Mouse (Mus musculus) liver, embryonic 12.5 days (tissue): Measurements from ENCODE around the gene Qpct. TPM values are rescaled to one million over a fixed set of nuclear protein-coding genes. Genes with fewer than 3 reads are reported as not detected.

Experiments used
- ATAC-seq: fragments of 200-750 bp; cut with Nextera tagmentation; 2 replicates; pipeline ENCODE4 v1.8.0; 2017; ENCODE audit warnings: moderate number of reproducible peaks, mild to moderate bottlenecking, moderate library complexity
- H3K27ac ChIP-seq: fragments of 300-500 bp; sonication (generic); 2 replicates; pipeline ENCODE4 v1.5.1; 2016; ENCODE audit warnings: mild to moderate bottlenecking
- H3K27me3 ChIP-seq: fragments of 300-500 bp; sonication (generic); replicated peaks from 2 replicates; pipeline ENCODE4 v1.6.1; 2016; ENCODE audit warnings: mild to moderate bottlenecking, moderate library complexity
- H3K36me3 ChIP-seq: fragments of 300-500 bp; sonication (generic); 2 replicates; pipeline ENCODE4 v1.6.1; 2016; ENCODE audit warnings: mild to moderate bottlenecking, moderate library complexity
- H3K4me1 ChIP-seq: fragments of 300-500 bp; sonication (generic); 2 replicates; pipeline ENCODE4 v1.6.1; 2016
- H3K4me2 ChIP-seq: fragments of 300-500 bp; sonication (generic); 2 replicates; pipeline ENCODE4 v1.6.1; 2016; ENCODE audit warnings: mild to moderate bottlenecking, moderate library complexity
- H3K4me3 ChIP-seq: fragments of 300-500 bp; sonication (generic); 2 replicates; pipeline ENCODE4 v1.5.1; 2016; ENCODE audit warnings: mild to moderate bottlenecking, moderate library complexity
- H3K9ac ChIP-seq: fragments of 300-500 bp; sonication (generic); 2 replicates; pipeline ENCODE4 v1.6.1; 2016; ENCODE audit warnings: mild to moderate bottlenecking, moderate library complexity
- H3K9me3 ChIP-seq: fragments of 300-500 bp; sonication (generic); replicated peaks from 2 replicates; pipeline ENCODE4 v1.6.1; 2016; ENCODE audit warnings: mild to moderate bottlenecking, moderate library complexity
- WGBS: fragments of 180-500 bp; shearing (Covaris S2); methylation state at CpG from one replicate; pipeline ENCODE4 v1.1.7; 2016; ENCODE audit not compliant: insufficient replicate concordance; 5-methylcytosine and 5-hydroxymethylcytosine counted together
- polyA plus RNA-seq: library from polyadenylated mRNA; unstranded; fragments of >200 nt; fragmentation: Nextera tagmentation; extraction: Ambion mirVana; gene quantifications from 2 replicates; pipeline ENCODE4 v1.2.1, GENCODE M21; 2016

The Qpct gene
- polyA plus RNA-seq, 1 experiment from 2014 or later = 11.7 TPM

GRCm38 (mm10) chr17:79032782-79033181, 18.9 kb upstream of the Qpct start:
- 69% methylated on average over 4 of the region's 4 CpGs for WGBS
- ATAC-seq = peak; percentile 40; the same call in 1 of the 2 replicates
- H3K4me2 ChIP-seq = no peak overlapping the region
- no peak overlapping the region for H3K9ac ChIP-seq
- no peaks in the 10 kb centered on the region for H3K9me3 ChIP-seq
- no peaks in the 10 kb centered on the region for H3K27me3 ChIP-seq
- H3K27ac ChIP-seq = no peak overlapping the region
- H3K4me3 ChIP-seq = no peak overlapping the region
- H3K4me1 ChIP-seq = no peaks in the 10 kb centered on the region
- no peaks in the 10 kb centered on the region for H3K36me3 ChIP-seq

DNA sequence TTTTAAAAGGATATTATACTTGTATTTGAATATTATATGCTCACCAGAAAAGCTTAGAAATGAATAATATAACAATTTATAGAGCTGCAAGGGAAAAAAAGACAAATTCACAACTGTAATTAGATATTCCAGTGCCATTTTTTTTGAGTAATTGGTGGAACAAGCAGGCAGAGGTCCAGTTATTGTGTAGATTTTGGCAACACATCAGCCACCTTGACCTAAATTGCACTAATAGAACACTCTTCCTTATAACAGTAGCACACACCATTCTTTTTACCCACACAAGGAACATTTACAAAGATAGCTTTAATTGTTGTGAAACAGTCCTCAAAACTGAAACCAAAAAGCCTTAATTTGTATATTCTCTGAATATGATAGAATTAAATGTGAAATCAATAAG, 12.0 kb upstream of the Qpct start:
- H3K9ac ChIP-seq = no peak overlapping the region
- no peaks in the 10 kb centered on the region for H3K36me3 ChIP-seq
- no peak overlapping the region for H3K4me3 ChIP-seq
- H3K27me3 ChIP-seq = no peaks in the 10 kb centered on the region
- H3K4me1 ChIP-seq = no peaks in the 10 kb centered on the region
- H3K27ac ChIP-seq = no peak overlapping the region
- no peak for ATAC-seq
- H3K4me2 ChIP-seq = no peak overlapping the region
- no peaks in the 10 kb centered on the region for H3K9me3 ChIP-seq

GRCm38 (mm10) chr17:79043705-79044104, 8.0 kb upstream of the Qpct start:
- no peaks in the 10 kb centered on the region for H3K36me3 ChIP-seq
- no peaks in the 10 kb centered on the region for H3K27me3 ChIP-seq
- H3K4me2 ChIP-seq = no peak overlapping the region
- no peak for ATAC-seq
- 85% methylated on average over 2 of the region's 2 CpGs for WGBS
- no peak overlapping the region for H3K9ac ChIP-seq
- H3K27ac ChIP-seq = no peak overlapping the region
- H3K4me3 ChIP-seq = no peak overlapping the region
- H3K4me1 ChIP-seq = no peaks in the 10 kb centered on the region
- H3K9me3 ChIP-seq = no peaks in the 10 kb centered on the region

DNA sequence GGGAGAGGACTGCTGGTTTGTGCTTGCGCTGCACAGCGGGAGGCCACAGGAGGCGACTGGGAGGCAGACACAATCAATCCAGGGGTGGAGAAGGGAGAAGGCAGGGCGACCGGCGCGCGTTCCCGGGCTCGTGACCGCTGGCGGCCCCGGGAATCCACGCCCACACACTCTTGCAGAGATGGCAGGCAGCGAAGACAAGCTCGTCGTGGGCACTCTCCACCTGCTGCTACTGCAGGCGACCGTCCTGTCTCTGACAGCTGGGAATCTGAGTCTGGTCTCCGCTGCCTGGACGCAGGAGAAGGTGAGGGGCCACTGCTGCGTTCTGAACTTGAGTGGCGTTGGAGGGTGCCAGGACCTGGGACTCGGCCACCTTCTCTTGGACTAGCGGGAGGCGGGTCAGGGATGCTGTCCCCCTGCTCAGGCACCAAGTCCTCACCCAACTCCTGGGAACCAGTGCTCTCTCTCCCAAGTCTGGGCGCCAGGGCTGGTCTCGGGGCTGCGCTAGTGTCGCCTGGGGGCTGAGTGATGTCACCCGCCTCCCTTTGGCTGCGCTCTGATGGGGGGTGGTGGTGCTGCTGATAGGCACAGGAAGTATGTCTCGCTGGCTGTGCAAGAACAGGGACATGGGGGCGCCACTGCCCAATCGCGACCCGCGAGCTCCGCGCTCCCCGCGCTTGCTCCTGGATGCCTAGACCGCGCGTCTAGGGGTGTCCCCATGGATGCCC, 544 bp downstream of the Qpct start:
- WGBS = 1% methylated on average over 45 of the region's 45 CpGs

DNA sequence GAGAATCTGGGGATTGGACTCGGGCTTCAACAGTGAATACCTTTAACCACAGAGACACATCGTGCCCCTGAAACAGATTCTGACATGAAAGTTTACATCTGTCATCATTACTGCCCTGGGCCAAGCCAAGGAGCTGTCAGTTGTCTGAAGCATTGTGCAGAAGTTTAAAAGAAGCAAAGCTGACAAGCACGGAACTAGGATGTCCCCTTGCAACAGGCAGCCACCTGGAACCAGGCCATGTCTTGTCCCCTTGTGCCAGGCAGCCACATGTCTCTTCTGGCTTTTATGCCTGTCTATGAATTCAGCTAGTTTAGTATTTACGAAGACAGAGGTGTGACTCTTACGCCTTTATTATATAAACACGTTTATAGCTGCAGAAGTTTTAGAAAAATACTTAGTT, 6.6 kb downstream of the Qpct start:
- no peaks in the 10 kb centered on the region for H3K4me1 ChIP-seq
- H3K27ac ChIP-seq = no peak overlapping the region
- H3K36me3 ChIP-seq = no peaks in the 10 kb centered on the region
- peaks cover 6% of the 10 kb centered on the region for H3K27me3 ChIP-seq
- no peak overlapping the region for H3K4me2 ChIP-seq
- H3K9me3 ChIP-seq = no peaks in the 10 kb centered on the region
- no peak overlapping the region for H3K9ac ChIP-seq
- H3K4me3 ChIP-seq = no peak overlapping the region
- no peak for ATAC-seq
- WGBS = 57% methylated on average over 6 of the region's 6 CpGs

More for the DNA sequence above, 544 bp downstream of the Qpct start:
- no peak overlapping the region for H3K27ac ChIP-seq
- H3K27me3 ChIP-seq = peaks cover 26% of the 10 kb centered on the region
- H3K4me1 ChIP-seq = 0 out of 2 replicates have a peak, but pooled peaks cover 5% of the 10 kb centered on the region
- H3K36me3 ChIP-seq = no peaks in the 10 kb centered on the region
- H3K9ac ChIP-seq = peak overlapping the region; percentile 44
- peak; percentile 67 for ATAC-seq
- H3K9me3 ChIP-seq = no peaks in the 10 kb centered on the region
- H3K4me2 ChIP-seq = peak overlapping the region; percentile 71
- peak overlapping the region; percentile 52 for H3K4me3 ChIP-seq

DNA sequence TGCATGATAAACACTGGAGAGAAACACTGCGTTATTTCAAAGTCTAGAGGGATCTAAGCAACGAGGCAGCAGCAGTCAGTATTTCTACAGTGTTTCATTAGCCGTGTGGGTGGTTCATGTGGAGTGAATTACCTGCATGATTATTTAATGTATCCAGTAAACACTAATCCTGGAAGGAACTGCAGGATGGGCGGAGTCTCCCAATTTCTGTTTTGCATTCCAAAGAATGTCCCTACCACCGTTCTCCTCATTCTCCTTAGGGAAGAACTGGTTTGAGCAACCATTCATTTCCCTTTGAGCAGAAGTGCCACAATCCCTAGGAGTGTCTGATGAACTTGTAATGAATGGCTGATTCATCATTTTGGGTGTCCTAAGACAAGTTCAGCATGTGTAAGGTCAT, 8.5 kb downstream of the Qpct start:
- Histone ChIP-seq H3K4me3 (no peak overlapping the region), H3K9ac (no peak overlapping the region), H3K9me3 (no peaks in the 10 kb centered on the region), H3K27me3 (no peaks in the 10 kb centered on the region), H3K27ac (no peak overlapping the region), H3K4me1 (no peaks in the 10 kb centered on the region), H3K36me3 (no peaks in the 10 kb centered on the region), H3K4me2 (no peak overlapping the region)
- ATAC-seq = no peak
- 68% methylated on average over 5 of the region's 5 CpGs for WGBS

- no peak overlapping the region for H3K9ac ChIP-seq
- no peaks in the 10 kb centered on the region for H3K27me3 ChIP-seq
- no peak overlapping the region for H3K27ac ChIP-seq
- no peaks in the 10 kb centered on the region for H3K4me1 ChIP-seq
- H3K4me3 ChIP-seq = no peak overlapping the region
- 47% methylated on average over 1 of the region's 1 CpGs for WGBS
- no peak for ATAC-seq
- H3K9me3 ChIP-seq = no peaks in the 10 kb centered on the region
- H3K4me2 ChIP-seq = no peak overlapping the region
- H3K36me3 ChIP-seq = no peaks in the 10 kb centered on the region
Observed at GRCm38 (mm10) chr17:79064250-79064649, 12.5 kb downstream of the Qpct start.

- Histone ChIP-seq H3K27ac (no peak overlapping the region), H3K4me3 (no peak overlapping the region), H3K36me3 (no peaks in the 10 kb centered on the region), H3K4me1 (no peaks in the 10 kb centered on the region), H3K9ac (no peak overlapping the region), H3K27me3 (no peaks in the 10 kb centered on the region), H3K4me2 (no peak overlapping the region), H3K9me3 (no peaks in the 10 kb centered on the region)
- WGBS = 67% methylated on average over 7 of the region's 7 CpGs
- no peak for ATAC-seq
Observed at GRCm38 (mm10) chr17:79068581-79068980, 16.9 kb downstream of the Qpct start.

DNA sequence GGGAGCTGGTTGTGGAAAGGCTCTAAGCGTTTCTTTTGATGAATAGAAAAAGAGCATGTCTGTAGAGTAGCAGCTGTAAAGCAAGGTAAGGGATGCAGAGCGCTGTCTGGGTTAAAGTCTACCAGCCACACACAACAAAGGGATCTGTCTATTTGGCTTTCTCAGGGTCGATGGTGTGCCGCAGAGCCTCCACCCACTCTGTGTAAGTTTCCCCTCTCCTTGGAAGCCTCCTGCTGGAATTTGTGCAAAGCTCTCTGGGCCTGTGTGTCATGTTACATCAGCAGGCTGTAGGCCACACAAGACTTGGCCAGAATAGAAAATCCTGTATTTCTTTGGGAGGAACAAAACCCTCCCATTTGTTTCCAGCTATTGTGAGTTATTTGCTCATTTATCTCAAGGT, 17.3 kb downstream of the Qpct start:
- no peak overlapping the region for H3K27ac ChIP-seq

GRCm38 (mm10) chr17:79069766-79070480, 18.2 kb downstream of the Qpct start:
- Histone ChIP-seq H3K27ac (peak overlapping the region; percentile 32; the same call in 1 of the 2 replicates), H3K36me3 (no peaks in the 10 kb centered on the region), H3K4me2 (no peak overlapping the region), H3K27me3 (no peaks in the 10 kb centered on the region), H3K9me3 (no peaks in the 10 kb centered on the region), H3K9ac (no peak overlapping the region), H3K4me3 (no peak overlapping the region), H3K4me1 (no peaks in the 10 kb centered on the region)
- 71% methylated on average over 14 of the region's 14 CpGs for WGBS
- no peak for ATAC-seq

More for the DNA sequence above, 17.3 kb downstream of the Qpct start:
- no peak overlapping the region for H3K4me2 ChIP-seq
- H3K4me1 ChIP-seq = no peaks in the 10 kb centered on the region
- WGBS = 65% methylated on average over 4 of the region's 4 CpGs
- H3K9ac ChIP-seq = no peak overlapping the region
- no peak overlapping the region for H3K4me3 ChIP-seq
- no peaks in the 10 kb centered on the region for H3K36me3 ChIP-seq
- no peaks in the 10 kb centered on the region for H3K9me3 ChIP-seq
- ATAC-seq = peak; percentile 66
- no peaks in the 10 kb centered on the region for H3K27me3 ChIP-seq

DNA sequence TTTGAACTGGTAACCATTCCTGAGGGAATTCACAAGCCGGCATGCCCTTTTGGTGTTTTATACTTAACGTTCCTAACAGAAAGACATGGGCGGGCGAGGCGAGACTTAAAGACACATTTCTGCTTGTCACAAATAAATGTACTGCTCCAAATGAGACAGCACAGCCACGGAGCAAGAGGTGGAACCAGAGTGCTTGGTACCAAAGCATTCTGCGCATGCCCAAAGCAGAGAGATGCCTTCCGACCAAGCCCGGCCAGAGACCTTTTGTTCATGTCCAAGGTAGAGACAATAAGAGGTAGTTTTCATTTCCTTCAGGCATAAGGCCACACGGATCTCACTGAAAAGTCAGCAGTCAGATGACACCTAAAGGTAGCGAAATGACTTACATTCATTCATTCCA, 20.2 kb downstream of the Qpct start:
- WGBS = 79% methylated on average over 11 of the region's 11 CpGs
- Histone ChIP-seq H3K9me3 (no peaks in the 10 kb centered on the region), H3K4me2 (no peak overlapping the region), H3K4me3 (no peak overlapping the region), H3K9ac (no peak overlapping the region), H3K27ac (no peak overlapping the region), H3K36me3 (no peaks in the 10 kb centered on the region), H3K27me3 (no peaks in the 10 kb centered on the region), H3K4me1 (no peaks in the 10 kb centered on the region)
- no peak for ATAC-seq

DNA sequence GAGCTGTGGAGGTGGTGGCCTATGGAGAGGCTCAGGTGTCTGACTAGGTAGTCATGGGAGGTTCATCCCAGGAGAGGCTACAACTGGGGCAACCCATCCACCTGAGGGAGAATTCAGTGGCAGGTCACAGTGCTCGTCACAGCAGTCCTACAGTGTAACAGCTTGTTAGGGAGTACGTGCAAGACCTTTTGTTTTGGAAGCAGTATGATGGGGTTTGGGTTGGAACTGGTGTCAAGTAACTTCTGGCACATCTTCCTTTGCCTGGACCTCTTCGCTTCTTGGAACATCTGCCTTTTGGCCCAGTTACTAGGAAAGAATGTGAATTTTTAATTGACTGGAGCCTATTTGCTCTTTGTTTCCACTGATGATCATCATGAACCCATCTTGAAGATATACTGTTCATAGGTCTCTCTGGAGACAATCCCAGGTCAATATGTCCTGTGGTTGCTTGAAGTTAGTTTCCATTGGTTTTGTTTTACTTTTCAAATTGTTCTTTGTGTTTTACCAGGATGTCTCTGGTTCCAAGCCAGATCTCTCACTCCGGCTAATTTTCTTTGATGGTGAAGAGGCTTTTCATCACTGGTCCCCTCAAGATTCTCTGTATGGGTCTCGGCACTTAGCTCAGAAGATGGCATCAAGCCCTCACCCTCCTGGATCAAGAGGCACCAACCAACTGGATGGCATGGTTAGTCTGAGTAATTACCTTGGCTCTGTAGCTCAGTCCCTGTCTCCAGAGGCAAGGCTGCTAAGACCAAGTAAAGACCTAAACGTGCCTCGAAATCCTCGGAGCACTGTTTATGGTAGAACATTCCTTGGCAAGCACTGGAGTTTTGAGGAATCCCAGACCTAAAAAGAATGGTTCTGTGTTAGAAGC, 25.5 kb downstream of the Qpct start:
- Histone ChIP-seq H3K9ac (no peak overlapping the region), H3K27ac (no peak overlapping the region), H3K9me3 (no peaks in the 10 kb centered on the region), H3K4me3 (no peak overlapping the region), H3K4me2 (no peak overlapping the region), H3K27me3 (no peaks in the 10 kb centered on the region), H3K36me3 (no peaks in the 10 kb centered on the region), H3K4me1 (no peaks in the 10 kb centered on the region)
- no peak for ATAC-seq
- 64% methylated on average over 8 of the region's 8 CpGs for WGBS
